Mouse (Mus musculus) embryonic facial prominence, embryonic 11.5 days (tissue): ENCODE data around the gene Celf3. TPM values are rescaled to one million over a fixed set of nuclear protein-coding genes. Genes with fewer than 3 reads are reported as not detected.

Source experiments
- ATAC-seq: fragments of 200-750 bp; cut with Nextera tagmentation; replicated peaks from 2 replicates; pipeline ENCODE4 v1.8.0; 2017; ENCODE audit warnings: low read depth; ENCODE audit not compliant: insufficient number of reproducible peaks, low FRiP score, low TSS enrichment
- DNase-seq: peaks from one replicate; pipeline ENCODE4 v3.0.0-alpha.2; 2015; ENCODE audit warnings: low spot score
- H3K27ac ChIP-seq: fragments of 300-500 bp; sonication (generic); replicated peaks from 2 replicates; pipeline ENCODE4 v1.5.1; 2014; ENCODE audit warnings: mild to moderate bottlenecking, low read depth, low read length, control low read depth
- H3K27me3 ChIP-seq: fragments of 300-500 bp; sonication (generic); 2 replicates; pipeline ENCODE4 v1.6.1; 2014; ENCODE audit warnings: mild to moderate bottlenecking, low read length, moderate library complexity, mixed read lengths; ENCODE audit not compliant: control insufficient read depth, insufficient read depth
- H3K36me3 ChIP-seq: fragments of 300-500 bp; sonication (generic); replicated peaks from 2 replicates; pipeline ENCODE4 v1.6.1; 2014; ENCODE audit warnings: low read depth, mild to moderate bottlenecking, low read length, moderate library complexity, mixed read lengths; ENCODE audit not compliant: control insufficient read depth, insufficient read depth
- H3K4me1 ChIP-seq: fragments of 300-500 bp; sonication (generic); 2 replicates; pipeline ENCODE4 v1.6.1; 2014; ENCODE audit warnings: low read length, mixed read lengths; ENCODE audit not compliant: control insufficient read depth, insufficient read depth
- H3K4me2 ChIP-seq: fragments of 300-500 bp; sonication (generic); 2 replicates; pipeline ENCODE4 v1.6.1; 2014; ENCODE audit warnings: low read depth, mild to moderate bottlenecking, control low read depth, low read length, moderate library complexity
- H3K4me3 ChIP-seq: fragments of 300-500 bp; sonication (generic); 2 replicates; pipeline ENCODE4 v1.5.1; 2014; ENCODE audit warnings: low read depth, low read length, control low read depth
- H3K9ac ChIP-seq: fragments of 300-500 bp; sonication (generic); replicated peaks from 2 replicates; pipeline ENCODE4 v1.6.1; 2014; ENCODE audit warnings: mild to moderate bottlenecking, control low read depth, low read length
- H3K9me3 ChIP-seq: fragments of 300-500 bp; sonication (generic); replicated peaks from 2 replicates; pipeline ENCODE4 v1.6.1; 2016; ENCODE audit warnings: mild to moderate bottlenecking, low read length, inconsistent platforms, mixed read lengths; ENCODE audit not compliant: control insufficient read depth
- WGBS: fragments of 180-500 bp; shearing (Covaris S2); extraction: QIAGEN DNeasy Blood & Tissue Kit; methylation state at CpG from one replicate; pipeline ENCODE4 v1.1.7; 2014; 5-methylcytosine and 5-hydroxymethylcytosine counted together
- polyA plus RNA-seq: library from polyadenylated mRNA; unstranded; fragments of >200 nt; fragmentation: Nextera tagmentation; extraction: Ambion mirVana; gene quantifications from 2 replicates; pipeline ENCODE4 v1.2.1, GENCODE M21; 2014

Gene Celf3
- polyA plus RNA-seq, 1 experiment from 2014 or later = 29.2 TPM

- WGBS = 2% methylated on average over 12 of the region's 12 CpGs
- Histone ChIP-seq H3K4me1 (no peaks in the 10 kb centered on the region), H3K9ac (no peak overlapping the region)
Measured at GRCm38 (mm10) chr3:94456529-94457000, 21.5 kb upstream of the Celf3 start.

GRCm38 (mm10) chr3:94457055-94457454 is 21.0 kb upstream of the Celf3 start:
- H3K27ac ChIP-seq = no peak overlapping the region
- ATAC-seq (no peak), DNase-seq (no peak)
- H3K9ac ChIP-seq = no peak overlapping the region
- H3K4me1 ChIP-seq = no peaks in the 10 kb centered on the region
- WGBS = 73% methylated on average over 3 of the region's 3 CpGs
- H3K27me3 ChIP-seq = no peaks in the 10 kb centered on the region
- no peaks in the 10 kb centered on the region for H3K9me3 ChIP-seq
- no peaks in the 10 kb centered on the region for H3K36me3 ChIP-seq
- no peak overlapping the region for H3K4me3 ChIP-seq
- H3K4me2 ChIP-seq = no peak overlapping the region

More at GRCm38 (mm10) chr3:94456529-94457000, 21.5 kb upstream of the Celf3 start:
- ATAC-seq (peak; percentile 89), DNase-seq (peak; percentile 98)
- H3K27me3 ChIP-seq = no peaks in the 10 kb centered on the region
- 0 out of 2 replicates have a peak overlapping the region, but pooled peaks have one; percentile 19 for H3K4me2 ChIP-seq
- peak overlapping the region; percentile 1; the same call in 1 of the 2 replicates for H3K4me3 ChIP-seq
- no peaks in the 10 kb centered on the region for H3K9me3 ChIP-seq
- H3K27ac ChIP-seq = no peak overlapping the region
- H3K36me3 ChIP-seq = no peaks in the 10 kb centered on the region

- H3K9ac ChIP-seq = no peak overlapping the region
- ATAC-seq (no peak), DNase-seq (no peak)
- H3K4me2 ChIP-seq = no peak overlapping the region
- no peaks in the 10 kb centered on the region for H3K4me1 ChIP-seq
- no peaks in the 10 kb centered on the region for H3K36me3 ChIP-seq
- no peak overlapping the region for H3K4me3 ChIP-seq
- H3K9me3 ChIP-seq = no peaks in the 10 kb centered on the region
- H3K27me3 ChIP-seq = no peaks in the 10 kb centered on the region
- no peak overlapping the region for H3K27ac ChIP-seq
- 94% methylated on average over 2 of the region's 2 CpGs for WGBS
Measured at GRCm38 (mm10) chr3:94459834-94460233, 18.3 kb upstream of the Celf3 start.

DNA sequence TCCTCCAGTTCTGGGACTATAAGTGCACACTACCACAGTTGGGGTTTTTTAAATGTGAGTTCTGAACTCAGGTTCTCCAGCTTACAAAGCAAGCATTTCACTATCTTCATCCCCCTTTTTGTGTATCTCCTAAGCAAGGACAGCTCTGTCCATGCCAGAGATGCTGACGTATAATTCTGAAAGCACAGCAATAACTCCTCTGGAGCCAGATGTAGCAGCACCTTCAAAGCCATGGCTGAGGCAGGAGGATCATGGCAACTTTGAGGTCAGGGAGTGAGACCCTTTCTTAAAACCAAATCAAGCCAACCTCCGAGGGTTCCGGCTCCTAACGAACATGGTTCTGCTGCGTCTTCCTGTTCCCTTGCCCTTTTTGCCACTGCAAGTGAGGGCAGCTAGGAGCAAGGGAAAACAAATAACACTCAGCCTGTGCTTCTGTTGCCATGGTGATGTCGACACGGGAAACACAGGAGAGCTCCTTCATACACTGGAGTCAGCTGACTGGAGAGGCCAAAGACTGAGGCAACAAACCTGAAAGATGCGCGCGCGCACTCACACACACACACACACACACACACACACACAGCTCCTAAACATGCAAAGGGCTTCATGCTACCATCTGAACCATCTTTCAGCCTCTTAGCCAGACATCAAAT is 14.0 kb upstream of the Celf3 start:
- Histone ChIP-seq H3K4me2 (no peak overlapping the region), H3K27ac (no peak overlapping the region), H3K27me3 (no peaks in the 10 kb centered on the region), H3K4me3 (no peak overlapping the region), H3K36me3 (no peaks in the 10 kb centered on the region), H3K4me1 (no peaks in the 10 kb centered on the region), H3K9me3 (no peaks in the 10 kb centered on the region), H3K9ac (no peak overlapping the region)
- DNase-seq = peak; percentile 60
- ATAC-seq = peak; percentile 62
- WGBS = 52% methylated on average over 11 of the region's 11 CpGs

GRCm38 (mm10) chr3:94465632-94466430 is 12.3 kb upstream of the Celf3 start:
- Histone ChIP-seq H3K27me3 (no peaks in the 10 kb centered on the region), H3K36me3 (no peaks in the 10 kb centered on the region), H3K27ac (no peak overlapping the region), H3K9me3 (no peaks in the 10 kb centered on the region), H3K4me1 (no peaks in the 10 kb centered on the region), H3K4me3 (no peak overlapping the region), H3K4me2 (no peak overlapping the region), H3K9ac (no peak overlapping the region)
- no peak; the same call in 1 of the 2 replicates for ATAC-seq
- no peak for DNase-seq
- 57% methylated on average over 13 of the region's 13 CpGs for WGBS

DNA sequence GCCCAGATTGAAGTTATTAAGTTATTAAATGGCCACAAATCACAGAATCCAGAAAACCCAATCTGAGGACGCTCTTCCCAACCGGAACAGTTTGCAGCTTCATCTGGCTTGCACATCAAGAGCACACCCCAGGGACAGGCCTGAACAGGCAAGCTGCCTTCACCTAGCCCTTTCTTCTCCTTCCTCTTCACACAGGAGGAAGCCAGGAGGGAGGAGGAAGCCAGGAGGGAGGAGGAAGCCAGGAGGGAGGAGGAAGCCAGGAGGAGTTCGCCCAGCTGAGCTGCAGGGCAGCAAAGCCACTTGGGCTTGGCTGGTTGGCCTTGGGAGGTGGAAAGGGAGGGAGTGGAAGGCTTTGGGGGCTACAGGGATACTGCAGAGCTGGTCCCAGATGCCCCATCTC is 9.2 kb upstream of the Celf3 start:
- ATAC-seq (no peak), DNase-seq (no peak)
- Histone ChIP-seq H3K9me3 (no peaks in the 10 kb centered on the region), H3K27ac (no peak overlapping the region), H3K9ac (no peak overlapping the region), H3K27me3 (no peaks in the 10 kb centered on the region), H3K36me3 (no peaks in the 10 kb centered on the region), H3K4me3 (no peak overlapping the region), H3K4me1 (no peaks in the 10 kb centered on the region; the same call in 1 of the 2 replicates), H3K4me2 (no peak overlapping the region)
- WGBS = 39% methylated on average over 3 of the region's 3 CpGs

- no peak overlapping the region for H3K27ac ChIP-seq
- no peak overlapping the region for H3K4me3 ChIP-seq
- H3K4me1 ChIP-seq = no peaks in the 10 kb centered on the region; the same call in 1 of the 2 replicates
- H3K4me2 ChIP-seq = peak overlapping the region; percentile 32
- H3K27me3 ChIP-seq = no peaks in the 10 kb centered on the region
- ATAC-seq = peak; percentile 70
- H3K9ac ChIP-seq = no peak overlapping the region
- WGBS = 10% methylated on average over 28 of the region's 28 CpGs
- no peaks in the 10 kb centered on the region for H3K36me3 ChIP-seq
- peak; percentile 79 for DNase-seq
- H3K9me3 ChIP-seq = no peaks in the 10 kb centered on the region
Measured at GRCm38 (mm10) chr3:94472447-94473114, 5.5 kb upstream of the Celf3 start.
